Mouse (Mus musculus): ENCODE measurements around the gene Pla2g15.

The Pla2g15 gene

GRCm38 (mm10) chr8:106135672-106136071, 14.5 kb upstream of the Pla2g15 start:
- no peak for DNase-seq (ENCODE audit: low read depth)

GRCm38 (mm10) chr8:106136156-106137130, 13.8 kb upstream of the Pla2g15 start, which contains the start of gene Esrp2:
TSS of gene Esrp2 (minus strand) at chr8:106136974.
- DNase-seq (ENCODE audit: low read depth) = no peak

- no peak for DNase-seq (ENCODE audit: low read depth)
These were observed 12.8 kb upstream of the Pla2g15 start for GRCm38 (mm10) chr8:106137218-106137905.

GRCm38 (mm10) chr8:106137906-106138477, 12.2 kb upstream of the Pla2g15 start:
- peak; percentile 86 for DNase-seq (ENCODE audit: low read depth)

- DNase-seq (ENCODE audit: low read depth) = peak; percentile 29
These were observed 11.6 kb upstream of the Pla2g15 start for GRCm38 (mm10) chr8:106138616-106139015.

GRCm38 (mm10) chr8:106140191-106140590, 10.0 kb upstream of the Pla2g15 start:
- DNase-seq (ENCODE audit: low read depth) = no peak

- DNase-seq (ENCODE audit: low read depth) = peak; percentile 92
These were observed 9.4 kb upstream of the Pla2g15 start for GRCm38 (mm10) chr8:106140769-106141168.

- peak; percentile 95 for DNase-seq (ENCODE audit: low read depth)
These were observed 4.9 kb upstream of the Pla2g15 start for GRCm38 (mm10) chr8:106145331-106145730.

GRCm38 (mm10) chr8:106146014-106146413, 4.2 kb upstream of the Pla2g15 start:
- DNase-seq (ENCODE audit: low read depth) = no peak

- DNase-seq (ENCODE audit: low read depth) = peak; percentile 95
These were observed 2.2 kb upstream of the Pla2g15 start for GRCm38 (mm10) chr8:106147868-106148565.

- DNase-seq (ENCODE audit: low read depth) = no peak
These were observed 1.2 kb upstream of the Pla2g15 start for GRCm38 (mm10) chr8:106149025-106149424.

GRCm38 (mm10) chr8:106150653-106151000, 428 bp downstream of the Pla2g15 start:
- DNase-seq (ENCODE audit: low read depth) = no peak

- peak; percentile 51 for DNase-seq (ENCODE audit: low read depth)
These were observed 842 bp downstream of the Pla2g15 start for GRCm38 (mm10) chr8:106151041-106151440.

GRCm38 (mm10) chr8:106152876-106153275, 2.7 kb downstream of the Pla2g15 start:
- no peak for DNase-seq (ENCODE audit: low read depth)

GRCm38 (mm10) chr8:106157419-106157818, 7.2 kb downstream of the Pla2g15 start:
- DNase-seq (ENCODE audit: low read depth) = no peak

- DNase-seq (ENCODE audit: low read depth) = no peak
These were observed 8.2 kb downstream of the Pla2g15 start for GRCm38 (mm10) chr8:106158381-106158780.

- DNase-seq (ENCODE audit: low read depth) = no peak
These were observed 9.7 kb downstream of the Pla2g15 start for GRCm38 (mm10) chr8:106159876-106160275.

- no peak for DNase-seq (ENCODE audit: low read depth)
These were observed 13.1 kb downstream of the Pla2g15 start for GRCm38 (mm10) chr8:106163251-106163650.

GRCm38 (mm10) chr8:106165460-106165859, 15.3 kb downstream of the Pla2g15 start:
- peak; percentile 89 for DNase-seq (ENCODE audit: low read depth)

GRCm38 (mm10) chr8:106168356-106169016, 18.3 kb downstream of the Pla2g15 start, which contains the start of gene Slc7a6:
TSS of gene Slc7a6 (plus strand) at chr8:106168857.
- DNase-seq (ENCODE audit: low read depth) = peak; percentile 78
